Mouse (Mus musculus) thymus, adult 2 months (tissue): ENCODE measurements around the gene Vdr.
A peak's percentile ranks its signal among the peaks of the same experiment; 100 is the strongest.

Experiments
- CTCF ChIP-seq: fragments of 200-500 bp; IDR thresholded peaks from 2 replicates; pipeline ENCODE4 v1.5.1; 2012; ENCODE audit warnings: mild to moderate bottlenecking, control low read depth, low read length, moderate library complexity, borderline replicate concordance; ENCODE audit not compliant: control insufficient read depth, poor library complexity, insufficient read depth; ENCODE audit errors: extremely low read depth
- POLR2A ChIP-seq: fragments of 200-500 bp; IDR thresholded peaks from 2 replicates; pipeline ENCODE4 v1.6.1; 2012; ENCODE audit warnings: mild to moderate bottlenecking, low read length, control low read depth, moderate library complexity; ENCODE audit not compliant: control insufficient read depth, poor library complexity, insufficient read depth; ENCODE audit errors: extremely low read depth

DNA sequence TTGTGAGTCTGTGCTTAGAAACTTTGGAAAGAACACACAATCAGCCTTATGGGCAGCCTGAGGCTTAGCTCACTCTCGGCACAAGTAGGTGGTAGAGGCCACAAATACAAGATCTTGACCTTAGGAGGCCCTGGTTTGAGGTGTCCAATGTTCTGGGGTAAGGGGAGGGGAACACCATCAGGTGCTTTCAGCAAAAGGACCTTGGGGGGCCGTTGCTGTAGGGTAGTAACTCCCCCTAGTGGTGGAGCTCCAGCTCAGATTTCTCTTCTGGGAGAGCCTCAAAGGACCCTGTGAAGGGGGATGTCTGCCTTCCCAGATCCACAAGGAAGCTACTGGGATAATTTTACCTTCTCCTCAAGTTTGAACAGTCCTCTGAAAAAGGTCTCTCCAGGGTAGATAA is 60.0 kb downstream of the Vdr start:
- TF ChIP-seq POLR2A: no peak
- TF ChIP-seq CTCF: peak; percentile 68; the same call in 1 of the 2 replicates
